Mouse (Mus musculus): ENCODE measurements around the gene Sdhaf1. TPM values are rescaled to one million over a fixed set of nuclear protein-coding genes. Genes with fewer than 3 reads are reported as not detected.
A peak's percentile ranks its signal among the peaks of the same experiment; 100 is the strongest.

Sdhaf1 gene
- polyA plus RNA-seq, 1 experiment, result 17.6 TPM

DNA sequence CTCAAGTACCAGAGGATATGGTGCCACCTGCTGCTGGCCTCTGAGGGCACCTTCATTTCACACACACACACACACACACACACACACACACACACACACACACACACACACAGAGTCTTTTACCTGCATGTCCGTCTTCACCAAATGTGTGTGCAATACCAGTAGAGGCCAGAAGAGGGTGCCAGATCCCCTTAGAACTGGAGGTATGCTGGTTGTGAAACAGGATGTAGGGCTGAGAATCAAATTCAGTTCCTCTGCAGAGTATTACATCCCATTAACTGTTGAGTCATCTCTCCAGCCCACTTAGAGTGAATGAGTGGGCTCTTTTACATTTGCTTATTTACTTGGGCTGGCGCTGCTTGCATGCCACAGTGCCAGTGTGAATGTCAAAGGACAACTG, 1.7 kb upstream of the Sdhaf1 start:
- TF ChIP-seq POLR2A (IDR thresholded peaks at IDR 0.05; ENCODE audit: borderline replicate concordance, extremely low read depth, insufficient read depth, insufficient read length, poor library complexity, severe bottlenecking), result no peak
- peak; percentile 58; the same call in 1 of the 2 replicates for TF ChIP-seq CTCF (IDR thresholded peaks at IDR 0.05; ENCODE audit: borderline replicate concordance, extremely low read depth, insufficient read depth, insufficient read length)
- peak; percentile 28 for DNase-seq (ENCODE audit: low read depth)

DNA sequence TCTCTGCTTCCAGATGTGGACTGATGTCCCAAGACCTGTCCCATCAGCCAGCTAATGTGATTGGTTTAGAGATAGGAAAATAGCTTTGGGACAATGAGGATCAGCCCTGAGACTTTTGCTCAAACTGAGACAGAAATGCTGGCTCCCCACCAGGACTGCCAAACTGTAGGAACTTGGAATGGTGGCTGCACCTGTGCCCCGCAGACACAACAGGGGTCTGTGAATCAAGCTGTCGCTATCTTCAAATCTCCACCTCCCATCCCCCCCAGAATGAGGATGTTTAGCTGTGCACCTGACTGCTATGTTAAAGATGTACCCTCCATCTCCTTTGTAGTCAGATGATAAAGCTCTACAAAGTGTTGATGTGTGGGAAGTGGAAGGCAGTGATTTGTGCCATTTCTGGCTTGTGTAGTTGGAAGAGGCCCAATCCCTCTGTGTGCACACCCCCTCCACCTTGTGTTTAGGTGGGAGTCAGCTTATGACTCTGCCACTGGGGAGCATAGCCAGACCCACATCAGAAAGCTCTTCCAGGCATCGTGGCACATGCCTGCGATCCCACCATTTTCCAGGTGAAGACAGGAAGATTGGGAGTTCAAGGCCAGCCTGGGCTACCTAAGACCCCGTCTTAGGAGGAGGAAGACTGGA, 727 bp upstream of the Sdhaf1 start:
- DNase-seq (ENCODE audit: low read depth), result no peak
- TF ChIP-seq POLR2A (IDR thresholded peaks at IDR 0.05; ENCODE audit: borderline replicate concordance, extremely low read depth, insufficient read depth, insufficient read length, poor library complexity, severe bottlenecking) (no peak), CTCF (IDR thresholded peaks at IDR 0.05; ENCODE audit: borderline replicate concordance, extremely low read depth, insufficient read depth, insufficient read length) (no peak)

DNA sequence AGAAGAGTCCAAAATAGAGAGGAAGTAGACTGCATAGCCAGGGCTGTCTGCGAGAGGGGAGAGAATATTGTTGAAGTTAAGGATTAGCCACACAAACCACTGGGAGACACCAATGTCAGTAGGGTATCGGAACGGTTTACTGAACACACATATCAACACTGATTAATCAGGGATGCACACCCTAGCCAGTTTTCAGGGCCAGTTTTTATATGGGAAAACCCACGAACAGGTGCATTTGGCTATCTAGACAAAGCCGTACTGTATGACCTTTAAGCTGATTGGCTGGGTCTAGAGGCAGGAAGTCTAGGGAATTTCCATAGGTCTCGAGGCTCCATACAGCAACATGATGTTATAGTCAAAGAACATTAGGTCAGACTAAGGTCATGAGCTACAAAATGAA, 830 bp downstream of the Sdhaf1 start:
- no peak for TF ChIP-seq POLR2A (IDR thresholded peaks at IDR 0.05; ENCODE audit: borderline replicate concordance, extremely low read depth, insufficient read depth, insufficient read length, poor library complexity, severe bottlenecking)
- TF ChIP-seq CTCF (IDR thresholded peaks at IDR 0.05; ENCODE audit: borderline replicate concordance, extremely low read depth, insufficient read depth, insufficient read length), result no peak

DNA sequence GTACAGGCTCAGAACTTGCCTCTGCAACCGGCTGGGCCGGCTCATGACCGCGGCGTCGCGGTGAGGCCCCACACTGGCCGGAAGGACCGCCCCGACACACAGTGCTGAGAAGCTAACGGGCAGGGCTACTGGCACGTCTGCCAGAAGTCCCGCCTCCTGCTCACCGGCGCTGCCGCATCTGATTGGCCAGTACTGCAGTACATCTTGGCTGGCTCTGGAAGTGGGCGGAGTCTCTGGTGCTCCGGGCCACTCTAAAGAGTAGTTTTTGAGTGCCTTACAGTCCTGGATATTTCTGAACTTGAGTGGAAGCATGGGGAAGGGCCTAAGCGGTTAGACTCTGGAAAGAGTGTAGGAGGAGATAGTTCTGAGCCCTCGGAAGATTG, 1.4 kb downstream of the Sdhaf1 start:
- TF ChIP-seq CTCF (IDR thresholded peaks at IDR 0.05; ENCODE audit: borderline replicate concordance, extremely low read depth, insufficient read depth, insufficient read length) (no peak), POLR2A (IDR thresholded peaks at IDR 0.05; ENCODE audit: borderline replicate concordance, extremely low read depth, insufficient read depth, insufficient read length, poor library complexity, severe bottlenecking) (peak; percentile 88; the same call in 1 of the 2 replicates)
- peak; percentile 99 for DNase-seq (ENCODE audit: low read depth)

More for the DNA sequence above, 830 bp downstream of the Sdhaf1 start:
- DNase-seq (ENCODE audit: low read depth), result no peak

DNA sequence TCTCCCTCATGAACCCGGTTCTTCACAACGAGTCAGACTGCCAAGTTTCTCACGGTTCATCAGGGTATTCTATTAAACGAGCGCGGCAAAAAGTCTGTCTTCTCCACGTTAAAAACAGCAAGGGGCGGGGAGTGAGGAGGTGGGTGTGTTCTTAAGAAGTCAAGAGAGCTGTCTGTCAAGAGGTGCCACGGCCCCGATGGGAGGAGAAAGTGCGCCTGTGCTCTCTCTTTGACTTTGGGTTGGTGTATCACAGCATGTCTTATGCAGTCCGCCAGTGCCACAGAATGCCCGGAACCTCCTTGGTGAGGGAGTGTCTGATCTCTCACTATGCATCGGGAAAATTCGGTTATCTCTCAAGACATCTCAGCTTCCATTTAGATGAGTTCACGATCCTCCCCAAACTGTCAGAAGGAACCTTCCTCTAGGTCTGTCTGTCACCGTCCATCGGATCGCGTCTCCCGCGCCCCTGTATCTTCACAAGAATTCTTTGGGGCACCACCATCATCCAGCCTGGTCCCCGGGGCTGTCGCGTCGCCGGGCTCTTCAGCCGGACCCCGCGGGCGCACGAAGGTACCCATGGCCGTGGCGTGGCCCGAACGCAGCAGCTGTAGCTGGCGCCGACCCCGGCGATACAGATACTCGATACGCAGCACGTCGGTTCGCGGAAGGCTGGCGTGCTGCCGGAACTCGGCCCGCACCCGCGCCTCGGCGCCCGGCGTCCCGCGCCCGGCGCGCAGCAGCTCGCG, 2.0 kb downstream of the Sdhaf1 start, which contains the start of gene E130208F15Rik:
Gene E130208F15Rik, plus strand, starts transcription at position 202 of the 746 bp plus-strand sequence.
- TF ChIP-seq POLR2A (IDR thresholded peaks at IDR 0.05; ENCODE audit: borderline replicate concordance, extremely low read depth, insufficient read depth, insufficient read length, poor library complexity, severe bottlenecking), result no peak; the same call in 1 of the 2 replicates
- no peak for TF ChIP-seq CTCF (IDR thresholded peaks at IDR 0.05; ENCODE audit: borderline replicate concordance, extremely low read depth, insufficient read depth, insufficient read length)
- peak; percentile 83 for DNase-seq (ENCODE audit: low read depth)

DNA sequence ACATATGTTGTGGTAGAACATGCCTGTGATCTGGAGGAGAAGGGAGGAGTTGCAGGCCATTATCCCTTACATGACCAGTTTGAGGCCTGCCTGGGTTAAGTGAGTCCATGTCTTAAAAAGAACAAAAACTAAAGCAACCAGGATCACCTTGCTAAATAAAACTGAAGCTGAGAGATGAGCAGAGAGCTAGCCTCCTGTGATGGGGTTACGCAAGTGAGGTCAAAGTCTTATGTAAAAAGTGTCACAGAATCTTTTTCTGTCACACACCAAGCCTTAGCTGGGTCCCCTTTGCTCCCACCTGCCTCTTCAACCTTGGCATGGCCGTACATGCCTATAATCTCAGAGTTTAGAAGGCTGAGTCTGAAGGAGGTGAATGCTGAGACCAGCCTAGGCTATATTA, 2.7 kb downstream of the Sdhaf1 start:
- no peak for DNase-seq (ENCODE audit: low read depth)
- TF ChIP-seq CTCF (IDR thresholded peaks at IDR 0.05; ENCODE audit: borderline replicate concordance, extremely low read depth, insufficient read depth, insufficient read length) (no peak), POLR2A (IDR thresholded peaks at IDR 0.05; ENCODE audit: borderline replicate concordance, extremely low read depth, insufficient read depth, insufficient read length, poor library complexity, severe bottlenecking) (no peak)

DNA sequence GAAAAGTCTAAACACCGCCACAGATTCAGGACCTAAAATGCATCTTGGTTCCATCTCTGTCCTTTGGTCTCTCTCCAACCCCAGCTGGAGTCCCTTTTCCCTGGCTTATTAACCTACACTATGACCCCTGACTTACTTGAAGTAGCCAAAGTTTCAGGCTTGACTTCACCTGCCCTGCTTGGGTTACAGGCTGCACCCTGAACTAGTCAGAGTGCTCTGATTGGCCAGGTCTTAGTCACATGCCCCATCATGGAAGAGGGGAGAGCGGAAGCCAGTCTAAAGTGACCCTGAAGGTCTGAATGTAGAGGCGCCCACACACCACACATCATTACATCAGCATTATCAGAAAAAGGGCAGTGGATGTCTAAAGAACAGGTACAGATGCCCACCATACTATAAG, 5.6 kb downstream of the Sdhaf1 start:
- TF ChIP-seq POLR2A (IDR thresholded peaks at IDR 0.05; ENCODE audit: borderline replicate concordance, extremely low read depth, insufficient read depth, insufficient read length, poor library complexity, severe bottlenecking) (no peak), CTCF (IDR thresholded peaks at IDR 0.05; ENCODE audit: borderline replicate concordance, extremely low read depth, insufficient read depth, insufficient read length) (no peak)
- DNase-seq (ENCODE audit: low read depth), result no peak

DNA sequence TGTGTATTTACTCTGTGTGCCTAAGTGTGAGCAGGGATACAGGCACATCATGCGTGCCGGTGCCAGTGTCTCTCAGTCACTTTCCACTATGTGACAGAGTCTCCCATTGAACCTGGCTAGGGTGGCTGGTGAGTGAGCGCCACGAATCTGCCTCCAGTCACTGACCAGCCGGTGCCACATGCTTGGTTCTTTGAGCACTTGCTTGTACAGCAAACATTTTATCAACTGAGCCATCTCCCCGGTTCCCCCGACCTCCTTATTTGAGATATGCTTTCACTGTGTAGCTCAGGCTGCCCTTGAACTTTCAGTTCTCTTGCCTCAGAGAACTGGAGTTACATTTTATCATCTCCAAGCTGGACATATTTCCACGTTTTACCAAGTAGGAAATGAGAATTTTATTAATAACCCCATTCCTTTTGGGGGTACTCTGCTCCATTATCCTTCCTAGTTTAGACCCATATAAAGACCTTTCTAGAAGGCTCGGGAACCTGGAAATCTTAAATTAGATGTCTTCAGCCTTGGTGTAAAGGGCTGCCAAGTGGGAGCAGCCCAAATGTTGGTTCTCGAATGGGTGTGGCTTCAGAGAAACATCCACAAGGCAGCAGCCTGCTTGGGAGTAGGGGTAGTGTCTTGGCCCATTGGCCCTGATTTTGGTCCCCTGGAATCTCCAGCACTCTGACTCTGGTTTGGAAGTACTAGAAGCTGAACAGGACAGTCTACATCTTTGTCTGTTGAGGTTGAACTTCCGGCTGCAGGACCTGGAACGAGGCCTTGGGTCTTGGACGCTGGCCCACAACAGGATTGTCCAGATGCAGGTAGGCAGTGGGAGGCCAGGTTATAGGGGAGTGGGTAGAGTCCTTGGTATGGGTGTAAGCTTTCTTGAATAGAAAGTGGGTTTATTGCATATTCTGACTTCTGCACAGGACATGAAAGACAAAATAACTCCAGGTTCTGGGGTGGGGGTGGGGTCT, 7.9 kb downstream of the Sdhaf1 start:
- DNase-seq (ENCODE audit: low read depth), result no peak
- TF ChIP-seq POLR2A (IDR thresholded peaks at IDR 0.05; ENCODE audit: borderline replicate concordance, extremely low read depth, insufficient read depth, insufficient read length, poor library complexity, severe bottlenecking), result no peak

DNA sequence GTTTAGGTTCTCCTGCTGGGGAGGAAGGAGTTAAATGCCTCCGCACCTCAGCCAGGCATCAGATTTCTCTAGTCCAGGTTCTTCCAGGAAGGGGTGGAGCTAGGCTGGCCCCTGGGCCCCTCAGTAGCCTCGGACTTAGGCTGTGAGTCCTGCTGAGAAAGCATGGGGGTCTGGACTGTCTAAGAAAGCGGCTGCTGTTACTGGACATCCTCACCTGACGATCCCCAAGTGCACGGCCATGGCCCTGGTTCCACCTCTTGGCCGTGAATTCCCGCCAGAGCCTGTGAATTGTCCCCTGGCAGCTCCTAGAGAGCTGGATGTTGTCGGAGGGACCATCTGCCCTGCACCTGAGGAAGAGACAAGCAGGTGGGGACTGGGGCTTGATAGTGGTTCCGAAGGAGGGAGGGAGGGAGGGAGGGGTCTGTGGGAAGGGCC, 9.0 kb downstream of the Sdhaf1 start, which contains the start of gene Syne4:
Gene Syne4, plus strand, starts transcription at position 87 of the 435 bp plus-strand sequence.
- DNase-seq (ENCODE audit: low read depth), result no peak
- no peak for TF ChIP-seq POLR2A (IDR thresholded peaks at IDR 0.05; ENCODE audit: borderline replicate concordance, extremely low read depth, insufficient read depth, insufficient read length, poor library complexity, severe bottlenecking)
- no peak for TF ChIP-seq CTCF (IDR thresholded peaks at IDR 0.05; ENCODE audit: borderline replicate concordance, extremely low read depth, insufficient read depth, insufficient read length)

DNA sequence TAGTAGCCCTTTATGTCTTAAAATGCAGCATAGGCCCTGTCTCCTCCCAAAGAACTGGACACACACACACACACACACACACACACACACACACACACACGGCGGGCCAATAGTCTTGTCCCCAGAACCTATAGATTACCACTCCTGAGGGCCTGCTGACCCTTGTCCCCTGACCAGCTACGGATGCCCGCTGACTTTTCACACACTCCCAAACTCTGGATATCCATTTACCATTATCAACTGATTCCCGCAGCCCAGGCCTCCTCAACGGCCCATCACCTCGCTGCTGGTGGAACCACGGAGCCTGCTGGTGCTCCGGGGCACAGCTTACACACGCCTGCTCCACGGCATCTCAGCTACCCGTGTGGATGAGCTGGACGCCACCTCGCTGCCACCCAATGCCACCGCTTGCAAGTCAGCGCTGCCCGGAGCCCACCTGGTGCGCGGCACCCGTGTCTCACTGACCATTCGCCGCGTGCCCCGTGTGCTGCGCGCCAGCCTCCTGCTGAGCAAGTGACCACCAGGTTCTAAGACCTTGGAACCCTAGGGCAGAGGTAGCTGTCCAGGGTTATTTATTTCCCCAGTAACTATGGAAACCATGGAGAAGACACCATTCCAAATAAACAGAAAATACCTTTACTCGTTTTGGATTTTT, 9.9 kb downstream of the Sdhaf1 start:
- no peak for DNase-seq (ENCODE audit: low read depth)
- no peak for TF ChIP-seq CTCF (IDR thresholded peaks at IDR 0.05; ENCODE audit: borderline replicate concordance, extremely low read depth, insufficient read depth, insufficient read length)
- TF ChIP-seq POLR2A (IDR thresholded peaks at IDR 0.05; ENCODE audit: borderline replicate concordance, extremely low read depth, insufficient read depth, insufficient read length, poor library complexity, severe bottlenecking), result no peak

All from brain, embryonic 14.5 days (tissue).